Mouse (Mus musculus) right cerebral cortex, postnatal 4 days (tissue): Measurements from ENCODE around the gene Bcl2l13.
A peak's percentile ranks its signal among the peaks of the same experiment; 100 is the strongest.
"Not testable (repeated sequence)": the region's sequence is repeated elsewhere in the genome, so short reads cannot be mapped to it uniquely, and the experiment has no call there.

Source experiments
- DNase-seq: peaks from one replicate; pipeline ENCODE4 v3.0.0-alpha.2; 2022

Bcl2l13 gene

GRCm38 (mm10) chr6:120905111-120905510 lies 69.1 kb downstream of the Bcl2l13 start:
- no peak for DNase-seq

GRCm38 (mm10) chr6:120906521-120906920 lies 70.5 kb downstream of the Bcl2l13 start:
- no peak for DNase-seq

- not testable (repeated sequence) for DNase-seq
These were observed 72.0 kb downstream of the Bcl2l13 start for GRCm38 (mm10) chr6:120907876-120908597.

GRCm38 (mm10) chr6:120909501-120909900 lies 73.5 kb downstream of the Bcl2l13 start:
- no peak for DNase-seq

GRCm38 (mm10) chr6:120911213-120912007 lies 75.4 kb downstream of the Bcl2l13 start:
- no peak for DNase-seq

- DNase-seq: no peak
These were observed 76.9 kb downstream of the Bcl2l13 start for GRCm38 (mm10) chr6:120912931-120913330.

- no peak for DNase-seq
These were observed 77.8 kb downstream of the Bcl2l13 start for GRCm38 (mm10) chr6:120913783-120914182.

GRCm38 (mm10) chr6:120914533-120914910 lies 78.5 kb downstream of the Bcl2l13 start:
- no peak for DNase-seq

- no peak for DNase-seq
These were observed 79.1 kb downstream of the Bcl2l13 start for GRCm38 (mm10) chr6:120914911-120915648.

- DNase-seq: no peak
These were observed 79.6 kb downstream of the Bcl2l13 start for GRCm38 (mm10) chr6:120915649-120915975.

- DNase-seq: peak; percentile 75
These were observed 80.3 kb downstream of the Bcl2l13 start, which contains the start of gene Bid for GRCm38 (mm10) chr6:120916074-120916971. TSS of gene Bid (minus strand) at chr6:120916853.

GRCm38 (mm10) chr6:120916972-120917881 lies 81.2 kb downstream of the Bcl2l13 start:
- not testable (repeated sequence) for DNase-seq

- DNase-seq: no peak
These were observed 82.0 kb downstream of the Bcl2l13 start for GRCm38 (mm10) chr6:120917975-120918374.

GRCm38 (mm10) chr6:120924791-120925321 lies 88.8 kb downstream of the Bcl2l13 start:
- not testable (repeated sequence) for DNase-seq

- no peak for DNase-seq
These were observed 90.9 kb downstream of the Bcl2l13 start for GRCm38 (mm10) chr6:120926880-120927279.

- DNase-seq: peak; percentile 42
These were observed 91.8 kb downstream of the Bcl2l13 start for GRCm38 (mm10) chr6:120927765-120928164.

GRCm38 (mm10) chr6:120929421-120929820 lies 93.4 kb downstream of the Bcl2l13 start:
- DNase-seq: no peak

GRCm38 (mm10) chr6:120930450-120931306 lies 94.7 kb downstream of the Bcl2l13 start:
- no peak for DNase-seq

GRCm38 (mm10) chr6:120932597-120932996 lies 96.6 kb downstream of the Bcl2l13 start:
- no peak for DNase-seq

- no peak for DNase-seq
These were observed 97.7 kb downstream of the Bcl2l13 start for GRCm38 (mm10) chr6:120933670-120934069.
